Mouse (Mus musculus) midbrain, embryonic 16.5 days (tissue): ENCODE measurements around the gene Rnf168. TPM values are rescaled to one million over a fixed set of nuclear protein-coding genes. Genes with fewer than 3 reads are reported as not detected.
A peak's percentile ranks its signal among the peaks of the same experiment; 100 is the strongest.

Experiments
- ATAC-seq: fragments of 200-750 bp; cut with Nextera tagmentation; 2 replicates; pipeline ENCODE4 v1.8.0; 2017; ENCODE audit warnings: moderate TSS enrichment
- H3K27ac ChIP-seq: fragments of 300-500 bp; sonication (generic); 2 replicates; pipeline ENCODE4 v1.5.1; 2014; ENCODE audit warnings: mild to moderate bottlenecking, low read length, mixed read lengths
- H3K27me3 ChIP-seq: fragments of 300-500 bp; sonication (generic); 2 replicates; pipeline ENCODE4 v1.6.1; 2014; ENCODE audit warnings: low read depth, low read length, mixed read lengths; ENCODE audit not compliant: control insufficient read depth, insufficient read depth
- H3K36me3 ChIP-seq: fragments of 300-500 bp; sonication (generic); 2 replicates; pipeline ENCODE4 v1.6.1; 2014; ENCODE audit warnings: mild to moderate bottlenecking, low read length, moderate library complexity, mixed read lengths; ENCODE audit not compliant: control insufficient read depth, insufficient read depth
- H3K4me1 ChIP-seq: fragments of 300-500 bp; sonication (generic); 2 replicates; pipeline ENCODE4 v1.6.1; 2014; ENCODE audit warnings: mild to moderate bottlenecking, low read length, mixed read lengths; ENCODE audit not compliant: control insufficient read depth, insufficient read depth
- H3K4me2 ChIP-seq: fragments of 300-500 bp; sonication (generic); 2 replicates; pipeline ENCODE4 v1.6.1; 2014; ENCODE audit warnings: mild to moderate bottlenecking, low read length, mixed read lengths
- H3K4me3 ChIP-seq: fragments of 300-500 bp; sonication (generic); 2 replicates; pipeline ENCODE4 v1.5.1; 2014; ENCODE audit warnings: low read depth, mild to moderate bottlenecking, low read length, moderate library complexity, mixed read lengths
- H3K9ac ChIP-seq: fragments of 300-500 bp; sonication (generic); 2 replicates; pipeline ENCODE4 v1.6.1; 2014; ENCODE audit warnings: low read depth, low read length, mixed read lengths
- H3K9me3 ChIP-seq: fragments of 300-500 bp; sonication (generic); replicated peaks from 2 replicates; pipeline ENCODE4 v1.6.1; 2014; ENCODE audit warnings: mild to moderate bottlenecking, low read length, mixed read lengths; ENCODE audit not compliant: control insufficient read depth, poor library complexity, severe bottlenecking
- WGBS: fragments of 180-500 bp; shearing (Covaris S2); extraction: QIAGEN DNeasy Blood & Tissue Kit; methylation state at CpG from one replicate; pipeline ENCODE4 v1.1.7; 2014; 5-methylcytosine and 5-hydroxymethylcytosine counted together
- polyA plus RNA-seq: library from polyadenylated mRNA; unstranded; fragments of >200 nt; fragmentation: Nextera tagmentation; extraction: Ambion mirVana; gene quantifications from 2 replicates; pipeline ENCODE4 v1.2.1, GENCODE M21; 2015

Rnf168 gene
- polyA plus RNA-seq, 1 experiment from 2014 or later: 24.2 TPM

DNA sequence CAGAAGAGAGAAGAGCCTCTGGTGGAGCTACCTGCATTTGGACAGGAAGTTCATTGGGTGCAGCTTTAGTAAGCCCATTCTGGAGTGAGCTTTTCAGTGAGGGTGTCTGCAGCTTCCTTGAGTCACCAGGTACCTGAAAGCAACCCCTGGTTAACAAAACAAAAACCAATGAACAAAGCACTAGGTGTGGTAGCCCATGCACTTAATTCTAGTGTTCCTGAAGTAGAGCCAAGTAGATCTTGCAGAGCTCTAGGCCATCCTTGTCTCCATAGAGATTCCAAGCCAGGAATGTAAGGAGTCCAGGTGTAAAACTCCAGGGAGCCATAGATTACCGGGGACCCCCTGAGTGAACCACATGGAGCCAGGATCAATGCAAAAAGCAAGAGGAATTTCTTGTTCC is 25.8 kb downstream of the Rnf168 start:
- Histone ChIP-seq H3K4me1 (no peaks in the 10 kb centered on the region), H3K27ac (no peak overlapping the region), H3K9ac (no peak overlapping the region), H3K9me3 (no peaks in the 10 kb centered on the region), H3K4me2 (no peak overlapping the region), H3K4me3 (no peak overlapping the region), H3K27me3 (no peaks in the 10 kb centered on the region), H3K36me3 (peaks cover 16% of the 10 kb centered on the region)
- no peak for ATAC-seq
- 27% methylated on average over 1 of the region's 1 CpGs for WGBS

DNA sequence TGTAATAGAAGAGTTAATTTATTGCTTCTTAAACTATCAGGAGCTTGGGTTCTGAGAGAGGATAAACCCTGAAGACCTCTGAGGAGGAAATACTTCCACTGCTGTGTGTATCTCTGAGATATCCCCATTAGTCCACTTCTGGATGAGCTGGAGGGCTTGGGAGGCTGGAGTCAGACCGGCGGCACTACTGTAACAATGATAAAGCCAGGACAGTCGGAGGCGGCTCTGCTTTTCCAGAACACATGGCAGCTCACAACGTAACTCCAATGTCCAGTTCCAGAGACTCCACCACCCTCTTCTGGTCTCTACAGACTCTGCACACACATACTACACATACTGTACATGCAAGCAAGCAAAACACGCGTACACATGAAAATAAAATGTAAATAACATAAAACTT is 26.6 kb downstream of the Rnf168 start:
- 95% methylated on average over 7 of the region's 7 CpGs for WGBS
- no peak for ATAC-seq
- no peak overlapping the region for H3K9ac ChIP-seq

DNA sequence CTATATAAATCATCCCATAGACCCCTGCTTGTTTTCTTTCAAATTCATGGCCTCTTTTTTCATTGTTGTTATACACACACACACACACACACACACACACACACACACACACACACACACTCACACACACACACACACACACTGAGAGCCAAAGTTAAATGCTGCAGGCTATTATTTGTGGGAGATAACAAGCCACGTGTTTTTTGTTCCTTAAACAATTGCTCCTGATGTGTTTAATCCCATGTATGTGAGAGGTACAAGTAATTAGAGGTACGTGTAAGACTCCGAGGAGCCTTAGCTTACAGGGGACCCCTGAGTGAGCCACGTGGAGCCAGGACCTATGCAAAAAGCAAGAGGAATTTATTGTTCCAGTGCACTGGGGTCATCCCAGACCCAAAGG is 34.7 kb downstream of the Rnf168 start:
- Histone ChIP-seq H3K27ac (no peak overlapping the region), H3K36me3 (no peaks in the 10 kb centered on the region), H3K9ac (no peak overlapping the region), H3K9me3 (no peaks in the 10 kb centered on the region), H3K27me3 (no peaks in the 10 kb centered on the region), H3K4me3 (no peak overlapping the region), H3K4me1 (no peaks in the 10 kb centered on the region), H3K4me2 (no peak overlapping the region)
- WGBS: 66% methylated on average over 4 of the region's 4 CpGs
- no peak for ATAC-seq

More for the DNA sequence above, 26.6 kb downstream of the Rnf168 start:
- Histone ChIP-seq H3K9me3 (no peaks in the 10 kb centered on the region), H3K36me3 (peaks cover 9% of the 10 kb centered on the region), H3K27me3 (no peaks in the 10 kb centered on the region), H3K4me1 (no peaks in the 10 kb centered on the region), H3K4me2 (no peak overlapping the region), H3K27ac (no peak overlapping the region), H3K4me3 (no peak overlapping the region)

DNA sequence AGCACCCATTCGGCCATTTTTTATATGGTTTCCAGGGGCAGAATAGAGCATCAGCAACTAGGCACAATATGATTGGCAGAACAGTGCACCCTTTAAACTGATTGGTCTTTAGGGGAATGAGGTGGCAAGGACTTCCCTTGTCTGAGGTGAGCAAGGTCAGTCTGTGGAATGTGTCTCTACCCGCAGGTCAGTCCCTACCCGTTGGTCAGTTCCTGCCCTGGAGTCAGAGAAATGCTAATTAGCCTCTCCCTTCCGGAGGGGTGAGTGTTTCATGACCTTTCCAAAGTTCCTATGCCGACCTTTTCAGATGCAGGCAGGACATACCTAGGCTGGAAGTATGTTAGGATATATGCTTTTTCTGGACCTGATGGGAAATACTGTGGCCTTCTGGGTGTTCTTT is 35.1 kb downstream of the Rnf168 start:
- 62% methylated on average over 5 of the region's 5 CpGs for WGBS
- ATAC-seq: no peak

DNA sequence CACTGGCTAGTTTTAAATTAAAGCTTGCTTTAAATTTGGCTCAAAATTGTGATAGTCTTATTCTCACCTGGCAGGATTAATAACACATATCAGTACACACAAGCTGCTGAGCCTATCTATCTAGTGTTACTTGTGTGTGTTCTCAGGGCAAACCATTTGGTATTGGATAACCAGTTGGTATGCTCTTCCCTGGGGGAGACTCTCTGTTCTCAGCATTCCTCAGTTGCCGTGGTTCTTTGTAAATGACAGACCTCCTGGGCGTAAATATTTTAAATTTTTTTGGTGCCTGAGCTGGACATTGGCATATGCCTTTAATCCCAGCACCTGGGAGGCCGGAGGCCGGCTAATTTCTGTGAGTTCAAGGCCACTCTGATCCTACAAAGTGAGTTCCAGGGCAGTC is 35.6 kb downstream of the Rnf168 start:
- WGBS: 72% methylated on average over 4 of the region's 4 CpGs
- no peak for ATAC-seq
- no peak overlapping the region for H3K27ac ChIP-seq
- H3K4me2 ChIP-seq: no peak overlapping the region
- no peak overlapping the region for H3K9ac ChIP-seq
- H3K9me3 ChIP-seq: no peaks in the 10 kb centered on the region
- no peaks in the 10 kb centered on the region for H3K4me1 ChIP-seq
- H3K4me3 ChIP-seq: no peak overlapping the region
- no peaks in the 10 kb centered on the region for H3K36me3 ChIP-seq
- H3K27me3 ChIP-seq: no peaks in the 10 kb centered on the region

More for the DNA sequence above, 35.1 kb downstream of the Rnf168 start:
- Histone ChIP-seq H3K36me3 (no peaks in the 10 kb centered on the region), H3K9ac (no peak overlapping the region), H3K4me1 (no peaks in the 10 kb centered on the region), H3K4me3 (no peak overlapping the region), H3K27me3 (no peaks in the 10 kb centered on the region), H3K9me3 (no peaks in the 10 kb centered on the region), H3K4me2 (no peak overlapping the region), H3K27ac (no peak overlapping the region)

DNA sequence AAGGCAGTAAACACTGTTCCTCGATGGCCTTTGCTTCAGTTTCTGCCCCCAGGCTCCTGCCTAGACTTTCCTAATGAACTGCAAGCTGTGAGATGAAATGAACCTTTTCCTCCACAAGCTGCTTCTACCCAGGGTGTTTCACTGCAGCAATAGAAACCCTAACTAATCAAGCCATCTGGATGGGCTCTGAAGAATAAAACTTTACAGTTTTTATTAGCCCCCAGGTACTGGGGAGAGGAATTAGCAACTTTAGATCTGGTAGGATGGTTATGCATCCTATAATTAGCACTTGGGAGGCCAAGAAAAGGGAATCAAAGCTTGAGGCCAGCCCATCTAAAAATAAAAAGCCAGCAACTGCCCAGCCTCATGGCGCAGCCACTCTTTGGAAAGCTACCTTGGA is 39.3 kb downstream of the Rnf168 start:
- no peak overlapping the region for H3K9ac ChIP-seq
- H3K9me3 ChIP-seq: no peaks in the 10 kb centered on the region
- H3K27ac ChIP-seq: no peak overlapping the region
- ATAC-seq: no peak
- no peak overlapping the region for H3K4me2 ChIP-seq
- no peaks in the 10 kb centered on the region for H3K36me3 ChIP-seq
- H3K4me1 ChIP-seq: no peaks in the 10 kb centered on the region
- H3K27me3 ChIP-seq: no peaks in the 10 kb centered on the region
- no peak overlapping the region for H3K4me3 ChIP-seq
- 76% methylated on average over 2 of the region's 2 CpGs for WGBS

DNA sequence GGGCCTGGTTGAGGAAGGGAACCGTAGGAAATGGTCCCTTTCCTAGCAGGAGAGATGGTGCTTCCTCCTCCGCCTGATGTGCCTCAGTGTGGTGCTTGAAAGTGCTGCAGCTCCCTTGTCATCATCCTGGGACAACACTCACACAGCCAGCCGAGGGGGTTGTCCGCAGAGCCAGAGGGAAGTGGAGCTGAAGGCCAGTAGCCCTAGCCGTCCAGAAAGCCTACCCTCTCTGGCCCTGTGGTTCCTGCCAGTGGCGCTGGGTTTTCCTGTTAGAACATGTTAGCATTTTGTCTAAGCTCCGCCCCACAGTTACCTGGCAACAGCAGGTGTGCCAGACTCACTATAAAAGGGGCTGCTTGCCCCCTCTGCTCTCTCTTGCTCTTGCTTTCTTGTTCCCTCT is 46.7 kb downstream of the Rnf168 start:
- H3K4me2 ChIP-seq: no peak overlapping the region
- 42% methylated on average over 7 of the region's 7 CpGs for WGBS
- H3K9me3 ChIP-seq: no peaks in the 10 kb centered on the region
- H3K9ac ChIP-seq: no peak overlapping the region
- no peaks in the 10 kb centered on the region for H3K4me1 ChIP-seq
- ATAC-seq: no peak
- no peaks in the 10 kb centered on the region for H3K36me3 ChIP-seq
- H3K4me3 ChIP-seq: no peak overlapping the region
- no peak overlapping the region for H3K27ac ChIP-seq
- H3K27me3 ChIP-seq: no peaks in the 10 kb centered on the region

DNA sequence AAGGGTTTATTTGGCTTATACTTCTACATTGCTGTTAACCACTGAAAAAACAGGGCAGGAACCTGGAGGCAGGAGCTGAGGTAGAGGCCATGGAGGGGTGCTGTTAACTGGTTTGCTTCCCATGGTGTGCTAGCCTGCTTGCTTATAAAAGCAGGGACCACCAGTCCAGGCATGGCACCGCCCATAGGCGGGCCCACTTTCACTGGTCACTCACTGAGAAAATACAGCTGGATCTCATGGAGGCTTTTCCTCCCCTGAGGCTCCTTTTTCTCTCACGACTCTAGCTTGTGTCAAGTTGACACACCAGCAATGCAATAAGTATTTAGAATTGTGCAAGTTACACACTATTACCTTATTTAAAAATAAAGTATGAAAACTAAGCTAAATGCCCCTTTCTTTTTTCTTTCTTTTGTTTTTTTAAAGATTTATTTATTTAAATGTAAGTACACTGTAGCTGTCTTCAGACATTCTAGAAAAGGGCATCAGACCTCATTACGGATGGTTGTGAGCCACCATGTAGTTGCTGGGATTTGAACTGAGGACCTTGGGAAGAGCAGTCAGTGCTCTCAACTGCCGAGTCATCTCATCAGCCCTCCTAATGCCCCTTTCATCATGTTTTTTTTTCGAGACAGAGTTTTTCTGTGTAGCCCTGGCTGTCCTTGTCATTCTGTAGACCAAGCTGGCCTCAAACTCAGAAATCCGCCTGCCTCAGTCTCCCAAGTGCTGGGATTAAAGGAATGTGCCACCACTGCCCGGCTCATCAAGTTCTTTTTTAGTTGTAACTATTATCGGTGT is 53.8 kb downstream of the Rnf168 start:
- peaks cover 15% of the 10 kb centered on the region for H3K4me1 ChIP-seq
- H3K9ac ChIP-seq: no peak overlapping the region
- peak overlapping the region; percentile 99 for H3K4me3 ChIP-seq
- no peaks in the 10 kb centered on the region for H3K27me3 ChIP-seq
- no peak overlapping the region for H3K27ac ChIP-seq
- WGBS: 58% methylated on average over 9 of the region's 9 CpGs
- no peak for ATAC-seq
- peak overlapping the region; percentile 44 for H3K4me2 ChIP-seq
- H3K9me3 ChIP-seq: no peaks in the 10 kb centered on the region
- H3K36me3 ChIP-seq: no peaks in the 10 kb centered on the region

DNA sequence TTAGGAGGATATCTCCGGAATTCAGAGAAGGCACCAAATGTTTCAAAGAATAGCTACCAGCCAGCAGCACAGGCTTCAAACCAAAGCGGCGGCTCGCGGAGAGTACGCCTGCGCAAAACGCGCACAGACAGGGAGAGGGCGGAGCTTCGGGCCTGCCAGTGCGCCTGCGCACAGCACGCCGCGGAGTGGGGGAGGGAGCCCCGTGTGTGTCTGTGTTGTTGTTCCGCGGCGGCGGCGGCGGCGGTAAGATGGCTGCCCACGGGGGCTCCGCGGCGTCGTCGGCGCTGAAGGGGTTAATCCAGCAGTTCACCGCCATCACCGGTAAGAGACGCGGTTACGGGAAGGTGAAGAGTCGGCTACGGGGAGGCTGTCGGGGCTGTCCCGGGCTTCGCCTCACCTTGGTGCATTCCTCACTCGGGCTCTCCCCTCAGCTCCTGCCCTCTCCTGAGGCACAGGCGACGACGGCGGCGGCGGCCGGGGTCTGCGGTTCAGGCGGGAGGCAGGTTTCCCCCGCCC is 54.8 kb downstream of the Rnf168 start, which contains the start of gene Ubxn7:
TSS of gene Ubxn7 (plus strand) at position 218 of the 516 bp plus-strand sequence.
- H3K4me3 ChIP-seq: peak within 1 kb of the TSS; percentile 99
- peak within 1 kb of the TSS; percentile 99 for H3K9ac ChIP-seq
- H3K27ac ChIP-seq: peak within 1 kb of the TSS; percentile 96
- ATAC-seq: peak; percentile 98
- peak within 1 kb of the TSS; percentile 78 for H3K4me2 ChIP-seq
- H3K36me3 ChIP-seq: no peaks in the 10 kb centered on the region
- H3K4me1 ChIP-seq: peaks cover 16% of the 10 kb centered on the region
- under 1% methylated on average over 50 of the region's 52 CpGs for WGBS
- no peaks in the 10 kb centered on the region for H3K9me3 ChIP-seq
- H3K27me3 ChIP-seq: no peaks in the 10 kb centered on the region
